Mouse (Mus musculus) heart, embryonic 16.5 days (tissue): ENCODE measurements around the gene Strbp. TPM values are rescaled to one million over a fixed set of nuclear protein-coding genes. Genes with fewer than 3 reads are reported as not detected.

Source experiments
- ATAC-seq: fragments of 200-750 bp; cut with Nextera tagmentation; replicated peaks from 2 replicates; pipeline ENCODE4 v1.8.0; 2017; ENCODE audit warnings: moderate number of reproducible peaks; ENCODE audit not compliant: insufficient read depth, low FRiP score; ENCODE audit errors: extremely low read depth
- H3K27ac ChIP-seq: fragments of 300-500 bp; sonication (generic); 2 replicates; pipeline ENCODE4 v1.5.1; 2014; ENCODE audit warnings: mild to moderate bottlenecking, low read length, control low read depth, moderate library complexity
- H3K27me3 ChIP-seq: fragments of 300-500 bp; sonication (generic); 2 replicates; pipeline ENCODE4 v1.6.1; 2014; ENCODE audit warnings: low read length, mixed read lengths; ENCODE audit not compliant: control insufficient read depth, insufficient read depth
- H3K36me3 ChIP-seq: fragments of 300-500 bp; sonication (generic); 2 replicates; pipeline ENCODE4 v1.6.1; 2014; ENCODE audit not compliant: control insufficient read depth, insufficient read depth
- H3K4me1 ChIP-seq: fragments of 300-500 bp; sonication (generic); 2 replicates; pipeline ENCODE4 v1.6.1; 2014; ENCODE audit warnings: low read length, mixed read lengths; ENCODE audit not compliant: control insufficient read depth, insufficient read depth
- H3K4me2 ChIP-seq: fragments of 300-500 bp; sonication (generic); 2 replicates; pipeline ENCODE4 v1.6.1; 2014; ENCODE audit warnings: low read depth, mild to moderate bottlenecking, control low read depth, low read length
- H3K4me3 ChIP-seq: fragments of 300-500 bp; sonication (generic); 2 replicates; pipeline ENCODE4 v1.5.1; 2014; ENCODE audit warnings: mild to moderate bottlenecking, control low read depth, low read length
- H3K9ac ChIP-seq: fragments of 300-500 bp; sonication (generic); 2 replicates; pipeline ENCODE4 v1.6.1; 2014; ENCODE audit warnings: low read length, control low read depth
- H3K9me3 ChIP-seq: fragments of 300-500 bp; sonication (generic); replicated peaks from 2 replicates; pipeline ENCODE4 v1.6.1; 2016; ENCODE audit warnings: low read length; ENCODE audit not compliant: control insufficient read depth
- WGBS: fragments of 180-500 bp; shearing (Covaris S2); extraction: QIAGEN DNeasy Blood & Tissue Kit; methylation state at CpG from one replicate; pipeline ENCODE4 v1.1.7; 2014; 5-methylcytosine and 5-hydroxymethylcytosine counted together
- polyA plus RNA-seq: library from polyadenylated mRNA; unstranded; fragments of >200 nt; fragmentation: Nextera tagmentation; extraction: Ambion mirVana; gene quantifications from 2 replicates; pipeline ENCODE4 v1.2.1, GENCODE M21; 2015

Strbp gene
- polyA plus RNA-seq, 1 experiment from 2014 or later: 24.9 TPM

DNA sequence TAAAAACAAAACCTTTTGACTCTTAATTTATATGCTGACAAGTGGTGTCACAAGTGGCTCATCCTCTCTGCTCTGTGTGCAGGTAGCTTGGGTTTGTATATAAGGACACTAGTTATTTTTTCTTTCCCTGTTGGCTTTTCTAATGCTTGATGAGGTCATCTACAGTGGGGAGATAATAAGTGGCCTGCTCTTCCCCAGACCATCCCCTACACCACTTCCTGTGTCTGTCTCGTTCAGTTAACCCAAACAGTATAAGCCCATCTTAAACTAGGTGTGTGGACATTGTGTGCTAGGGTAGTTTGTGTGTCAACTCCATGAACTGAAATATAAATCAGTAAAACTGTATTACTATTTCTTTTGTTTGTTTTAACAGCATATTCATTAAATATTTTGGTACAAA, 137.6 kb downstream of the Strbp start:
- ATAC-seq: no peak

DNA sequence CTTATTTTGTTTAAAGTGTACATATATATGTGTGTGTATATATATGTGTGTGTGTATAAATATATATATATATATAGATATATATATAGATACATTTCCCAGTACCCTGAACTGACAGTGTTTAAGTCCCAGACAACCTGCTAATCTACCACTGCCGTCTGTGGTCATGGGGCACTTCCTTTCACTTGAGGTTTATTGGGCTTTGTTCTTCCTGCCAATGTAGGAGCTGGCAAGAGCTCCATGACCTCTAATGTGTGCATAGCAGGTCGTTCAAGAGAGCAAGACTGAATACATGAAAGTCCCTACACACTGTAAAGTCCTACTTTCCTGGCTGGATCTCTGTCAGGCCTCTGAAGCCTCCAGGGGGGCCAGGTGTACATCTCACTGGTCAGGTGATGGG, 138.1 kb downstream of the Strbp start:
- H3K36me3 ChIP-seq: peaks cover 33% of the 10 kb centered on the region
- no peak for ATAC-seq

More for the DNA sequence above, 137.6 kb downstream of the Strbp start:
- H3K4me2 ChIP-seq: no peak overlapping the region
- H3K4me1 ChIP-seq: peaks cover 14% of the 10 kb centered on the region
- WGBS: 68% methylated on average over 1 of the region's 1 CpGs
- H3K27me3 ChIP-seq: no peaks in the 10 kb centered on the region
- no peak overlapping the region for H3K4me3 ChIP-seq
- no peaks in the 10 kb centered on the region for H3K9me3 ChIP-seq
- no peak overlapping the region for H3K27ac ChIP-seq
- H3K36me3 ChIP-seq: peaks cover 31% of the 10 kb centered on the region
- H3K9ac ChIP-seq: no peak overlapping the region

DNA sequence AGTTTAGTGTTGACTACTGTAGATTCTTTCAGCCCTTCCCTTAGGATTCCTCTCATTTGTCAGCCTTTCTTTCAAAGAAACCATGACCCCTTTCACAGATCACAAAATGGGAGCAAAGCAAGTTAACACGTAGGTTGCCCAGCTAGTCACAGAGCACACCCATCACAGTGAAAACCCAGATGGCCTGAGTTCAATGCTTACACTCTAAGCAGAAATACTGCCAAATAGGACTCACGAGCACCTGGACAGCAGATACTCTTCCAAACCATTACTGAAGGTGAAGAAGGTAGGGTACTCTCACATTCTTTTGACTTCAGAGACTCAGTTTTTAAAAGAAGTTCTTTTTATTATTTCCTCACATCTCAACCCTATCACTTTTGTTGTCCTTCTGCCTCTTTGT, 147.3 kb downstream of the Strbp start:
- Histone ChIP-seq H3K27me3 (no peaks in the 10 kb centered on the region), H3K4me2 (no peak overlapping the region), H3K27ac (no peak overlapping the region), H3K36me3 (peaks cover 55% of the 10 kb centered on the region), H3K9ac (no peak overlapping the region), H3K4me3 (no peak overlapping the region), H3K4me1 (no peaks in the 10 kb centered on the region), H3K9me3 (peaks cover 7% of the 10 kb centered on the region; the same call in 1 of the 2 replicates)
- WGBS: 75% methylated on average over 2 of the region's 2 CpGs
- no peak for ATAC-seq

More for the DNA sequence above, 138.1 kb downstream of the Strbp start:
- WGBS: 37% methylated on average over 2 of the region's 2 CpGs
- H3K4me2 ChIP-seq: no peak overlapping the region
- H3K9ac ChIP-seq: no peak overlapping the region
- no peak overlapping the region for H3K27ac ChIP-seq
- H3K4me3 ChIP-seq: no peak overlapping the region
- H3K4me1 ChIP-seq: peaks cover 11% of the 10 kb centered on the region
- H3K27me3 ChIP-seq: no peaks in the 10 kb centered on the region
- no peaks in the 10 kb centered on the region for H3K9me3 ChIP-seq

DNA sequence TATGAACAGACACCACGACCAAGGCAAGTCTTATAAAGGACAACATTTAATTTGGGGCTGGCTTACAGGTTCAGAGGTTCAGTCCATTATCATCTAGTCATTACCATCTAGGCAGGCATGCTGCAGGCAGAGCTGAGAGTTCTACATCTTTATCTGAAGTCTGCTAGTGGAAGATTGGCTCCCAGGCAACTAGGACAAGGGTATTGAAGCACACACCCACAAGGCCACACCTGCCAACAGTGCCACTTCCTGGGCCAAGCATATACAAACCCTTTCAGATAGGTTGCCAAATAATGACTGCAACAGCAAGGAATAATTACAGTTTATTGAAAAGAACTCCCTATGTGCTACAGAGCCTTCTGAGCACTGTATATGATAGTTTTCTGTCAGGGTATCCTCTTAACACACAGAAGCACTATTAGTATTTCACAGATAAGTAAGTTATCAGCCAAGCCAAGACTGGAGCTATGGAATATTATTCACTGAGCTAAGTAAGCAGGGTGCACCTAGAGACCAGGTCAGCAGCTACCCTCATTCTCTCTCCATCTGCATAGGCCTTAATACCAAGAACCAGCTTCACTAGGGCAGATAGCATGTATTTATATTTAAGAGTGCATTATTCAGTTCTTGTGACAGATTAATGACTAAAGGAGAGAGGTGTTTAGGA, 154.2 kb downstream of the Strbp start:
- 80% methylated on average over 1 of the region's 1 CpGs for WGBS

DNA sequence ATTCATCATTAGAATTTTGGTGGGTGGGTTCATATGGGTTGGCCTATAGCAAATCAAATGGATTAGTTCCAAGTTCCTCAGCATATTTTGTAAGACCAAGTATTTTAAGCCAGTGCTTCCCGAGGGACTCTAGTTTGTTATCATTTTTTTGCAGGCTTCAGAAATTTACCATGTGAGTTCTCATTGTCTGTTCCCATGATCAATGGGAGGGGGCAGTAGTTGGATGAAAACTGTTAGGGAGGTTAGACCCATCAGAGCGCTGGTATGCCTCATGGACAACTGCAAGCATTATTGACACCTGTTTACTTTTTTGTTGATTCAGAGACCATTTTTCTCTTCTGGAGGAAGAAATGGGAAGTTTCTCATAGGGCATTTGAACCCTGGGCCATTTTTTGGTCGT, 172.0 kb downstream of the Strbp start:
- H3K4me3 ChIP-seq: no peak overlapping the region
- ATAC-seq: no peak
- WGBS: 67% methylated on average over 3 of the region's 3 CpGs
- no peak overlapping the region for H3K27ac ChIP-seq
- no peaks in the 10 kb centered on the region for H3K9me3 ChIP-seq
- H3K4me2 ChIP-seq: no peak overlapping the region
- no peaks in the 10 kb centered on the region for H3K27me3 ChIP-seq
- peaks cover 7% of the 10 kb centered on the region for H3K4me1 ChIP-seq
- peaks cover 5% of the 10 kb centered on the region for H3K36me3 ChIP-seq
- H3K9ac ChIP-seq: no peak overlapping the region

More for the DNA sequence above, 154.2 kb downstream of the Strbp start:
- peaks cover 26% of the 10 kb centered on the region for H3K36me3 ChIP-seq
- no peak overlapping the region for H3K27ac ChIP-seq
- no peaks in the 10 kb centered on the region; the same call in 1 of the 2 replicates for H3K4me1 ChIP-seq
- no peak overlapping the region for H3K4me3 ChIP-seq
- H3K9me3 ChIP-seq: peaks cover 6% of the 10 kb centered on the region; the same call in 1 of the 2 replicates
- no peak overlapping the region for H3K9ac ChIP-seq
- no peak for ATAC-seq
- H3K4me2 ChIP-seq: no peak overlapping the region
- no peaks in the 10 kb centered on the region for H3K27me3 ChIP-seq

DNA sequence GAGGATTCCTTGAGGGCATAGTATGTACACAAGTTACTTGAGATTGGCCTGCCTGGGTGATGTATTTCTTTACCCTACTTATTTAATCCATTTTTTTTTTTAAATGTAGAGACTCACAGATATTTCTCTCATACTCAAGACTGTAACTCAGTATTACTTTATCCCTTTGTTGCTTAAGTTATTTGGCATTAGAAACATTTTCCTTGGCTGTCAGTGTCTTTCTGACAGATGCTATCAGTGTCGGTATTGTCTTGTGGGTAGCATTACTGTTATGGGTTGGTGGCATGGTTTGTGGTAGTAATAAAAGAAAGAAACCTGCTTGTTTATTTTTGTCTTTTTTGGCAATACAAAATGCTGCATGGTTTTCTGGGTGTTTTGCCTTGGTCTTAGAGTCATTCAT, 172.9 kb downstream of the Strbp start:
- no peak for ATAC-seq
- 80% methylated on average over 1 of the region's 1 CpGs for WGBS
- no peak overlapping the region for H3K4me3 ChIP-seq
- peaks cover 5% of the 10 kb centered on the region; the same call in 1 of the 2 replicates for H3K36me3 ChIP-seq
- no peaks in the 10 kb centered on the region for H3K27me3 ChIP-seq
- no peak overlapping the region for H3K4me2 ChIP-seq
- peaks cover 7% of the 10 kb centered on the region for H3K4me1 ChIP-seq
- H3K27ac ChIP-seq: no peak overlapping the region
- no peak overlapping the region for H3K9ac ChIP-seq
- no peaks in the 10 kb centered on the region for H3K9me3 ChIP-seq

DNA sequence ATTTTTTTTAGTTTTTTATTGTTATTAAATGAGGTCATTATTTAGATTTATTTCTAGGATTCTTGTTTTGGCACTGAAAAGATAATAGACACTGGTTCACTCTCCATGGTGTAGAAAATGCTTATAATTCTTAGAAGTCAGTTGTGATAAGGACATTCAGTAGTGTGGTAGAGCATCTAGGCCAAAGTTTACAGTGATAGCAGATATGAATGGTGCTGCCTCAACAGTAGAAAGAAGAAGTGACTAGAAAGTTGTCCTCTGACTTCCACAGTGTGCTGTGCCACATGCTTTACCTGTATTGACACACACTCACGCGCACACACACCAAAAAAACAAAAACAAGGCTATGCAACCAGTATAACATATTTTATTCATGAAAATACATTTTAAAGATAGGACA, 174.3 kb downstream of the Strbp start:
- Histone ChIP-seq H3K9ac (no peak overlapping the region), H3K27ac (no peak overlapping the region), H3K4me3 (no peak overlapping the region), H3K27me3 (no peaks in the 10 kb centered on the region), H3K9me3 (no peaks in the 10 kb centered on the region), H3K36me3 (peaks cover 5% of the 10 kb centered on the region; the same call in 1 of the 2 replicates), H3K4me1 (peaks cover 7% of the 10 kb centered on the region), H3K4me2 (no peak overlapping the region)
- no peak for ATAC-seq
- 92% methylated on average over 2 of the region's 2 CpGs for WGBS

DNA sequence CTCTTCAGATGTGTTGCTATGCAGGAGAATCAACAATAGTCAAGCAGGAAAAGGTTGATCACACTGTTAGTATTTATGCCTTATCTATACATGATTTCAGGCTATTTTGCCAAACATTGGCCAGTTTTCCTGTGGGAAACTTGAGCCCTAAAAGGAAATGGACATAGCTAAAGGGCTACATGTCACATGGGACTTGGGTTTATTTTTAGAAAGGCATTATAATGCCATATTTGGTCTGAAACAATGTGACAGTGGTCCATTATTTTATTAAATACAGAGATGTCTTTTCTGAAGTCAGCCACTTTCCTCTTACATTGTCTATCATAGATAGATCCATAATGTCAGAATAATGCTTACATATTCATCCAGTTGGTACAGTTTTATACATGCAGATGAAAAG, 176.1 kb downstream of the Strbp start:
- H3K4me1 ChIP-seq: peaks cover 7% of the 10 kb centered on the region
- 0 out of 2 replicates have a peak overlapping the region, but pooled peaks have one; percentile 8 for H3K27ac ChIP-seq
- no peak for ATAC-seq

DNA sequence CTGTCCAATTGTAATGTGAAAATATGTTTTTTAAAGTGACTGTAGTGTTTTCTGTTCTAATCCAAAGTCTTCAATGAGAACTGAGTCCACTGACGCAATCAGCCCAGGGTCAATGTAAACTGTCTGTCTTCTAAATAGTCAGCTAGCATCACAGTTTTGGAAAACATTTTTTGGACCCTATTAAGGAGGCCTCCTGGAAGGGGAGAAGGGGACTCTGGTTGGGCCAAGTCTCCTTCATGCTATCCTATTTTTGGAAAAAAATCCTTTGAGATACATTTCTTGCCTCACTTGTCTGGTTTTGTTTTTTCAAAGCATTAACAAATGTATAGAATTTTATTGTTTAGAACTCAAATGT, 184.4 kb downstream of the Strbp start:
- whole genome bisulfite sequencing: 89% methylated on average over 1 of the region's 1 CpGs
- no peak overlapping the region for H3K27ac ChIP-seq
- no peak overlapping the region for H3K4me2 ChIP-seq
- no peaks in the 10 kb centered on the region for H3K27me3 ChIP-seq
- H3K4me1 ChIP-seq: peaks cover 6% of the 10 kb centered on the region; the same call in 1 of the 2 replicates
- no peaks in the 10 kb centered on the region for H3K9me3 ChIP-seq
- H3K36me3 ChIP-seq: peaks cover 2% of the 10 kb centered on the region; the same call in 1 of the 2 replicates
- ATAC-seq: no peak
- no peak overlapping the region for H3K4me3 ChIP-seq
- H3K9ac ChIP-seq: no peak overlapping the region

More for the DNA sequence above, 176.1 kb downstream of the Strbp start:
- Histone ChIP-seq H3K9me3 (no peaks in the 10 kb centered on the region), H3K27me3 (no peaks in the 10 kb centered on the region), H3K36me3 (no peaks in the 10 kb centered on the region; the same call in 1 of the 2 replicates), H3K9ac (no peak overlapping the region), H3K4me3 (no peak overlapping the region), H3K4me2 (no peak overlapping the region)
